Mouse (Mus musculus) testis, postnatal 10 days (tissue): ENCODE measurements around the gene Amdhd2.
"Not testable (repeated sequence)": the region's sequence is repeated elsewhere in the genome, so short reads cannot be mapped to it uniquely, and the experiment has no call there.

ENCODE experiments used
- DNase-seq: peaks from one replicate; pipeline ENCODE4 v3.0.0; 2021; ENCODE audit warnings: low spot score

Amdhd2 gene

GRCm38 (mm10) chr17:24156394-24156793 lies 7.2 kb downstream of the Amdhd2 start:
- DNase-seq: no peak

GRCm38 (mm10) chr17:24155742-24156141 lies 7.8 kb downstream of the Amdhd2 start:
- DNase-seq: no peak

- DNase-seq: no peak
Observed at GRCm38 (mm10) chr17:24154463-24154862, 9.1 kb downstream of the Amdhd2 start.

GRCm38 (mm10) chr17:24151890-24152563 lies 11.5 kb downstream of the Amdhd2 start:
- DNase-seq: peak; percentile 88

- no peak for DNase-seq
Observed at GRCm38 (mm10) chr17:24151382-24151781, 12.2 kb downstream of the Amdhd2 start.

GRCm38 (mm10) chr17:24150824-24151223 lies 12.7 kb downstream of the Amdhd2 start, which contains the start of gene Pdpk1:
Pdpk1 (minus strand) TSS chr17:24150924.
- DNase-seq: no peak

GRCm38 (mm10) chr17:24149421-24149820 lies 14.1 kb downstream of the Amdhd2 start:
- DNase-seq: no peak

GRCm38 (mm10) chr17:24142897-24143296 lies 20.7 kb downstream of the Amdhd2 start:
- no peak for DNase-seq

GRCm38 (mm10) chr17:24141425-24141920 lies 22.1 kb downstream of the Amdhd2 start:
- DNase-seq: peak; percentile 97

- DNase-seq: peak; percentile 57
Observed at GRCm38 (mm10) chr17:24140845-24141424, 22.6 kb downstream of the Amdhd2 start.

GRCm38 (mm10) chr17:24139968-24140367 lies 23.6 kb downstream of the Amdhd2 start:
- DNase-seq: no peak

GRCm38 (mm10) chr17:24139256-24139655 lies 24.3 kb downstream of the Amdhd2 start:
- no peak for DNase-seq

GRCm38 (mm10) chr17:24137226-24137880 lies 26.2 kb downstream of the Amdhd2 start:
- no peak for DNase-seq

GRCm38 (mm10) chr17:24134062-24134461 lies 29.5 kb downstream of the Amdhd2 start:
- DNase-seq: no peak

- not testable (repeated sequence) for DNase-seq
Observed at GRCm38 (mm10) chr17:24132919-24133318, 30.6 kb downstream of the Amdhd2 start.

- DNase-seq: no peak
Observed at GRCm38 (mm10) chr17:24131570-24131969, 32.0 kb downstream of the Amdhd2 start.

GRCm38 (mm10) chr17:24129246-24129645 lies 34.3 kb downstream of the Amdhd2 start:
- DNase-seq: not testable (repeated sequence)

GRCm38 (mm10) chr17:24127592-24127991 lies 36.0 kb downstream of the Amdhd2 start:
- DNase-seq: no peak

GRCm38 (mm10) chr17:24126801-24127200 lies 36.8 kb downstream of the Amdhd2 start:
- no peak for DNase-seq

GRCm38 (mm10) chr17:24119446-24119845 lies 44.1 kb downstream of the Amdhd2 start:
- DNase-seq: no peak

- DNase-seq: no peak
Observed at GRCm38 (mm10) chr17:24113031-24113430, 50.5 kb downstream of the Amdhd2 start.

- DNase-seq: no peak
Observed at GRCm38 (mm10) chr17:24111256-24111655, 52.3 kb downstream of the Amdhd2 start.

GRCm38 (mm10) chr17:24108896-24109295 lies 54.7 kb downstream of the Amdhd2 start:
- DNase-seq: no peak
